Mouse (Mus musculus) hindbrain, embryonic 14.5 days (tissue): ENCODE measurements around the gene Taco1. TPM values are rescaled to one million over a fixed set of nuclear protein-coding genes. Genes with fewer than 3 reads are reported as not detected.
"Not testable (repeated sequence)": the region's sequence is repeated elsewhere in the genome, so short reads cannot be mapped to it uniquely, and the experiment has no call there.

Experiments
- ATAC-seq: fragments of 200-750 bp; cut with Nextera tagmentation; 2 replicates; pipeline ENCODE4 v1.8.0; 2017; ENCODE audit warnings: moderate number of reproducible peaks, mild to moderate bottlenecking, moderate TSS enrichment, moderate library complexity; ENCODE audit not compliant: low FRiP score
- DNase-seq: peaks from one replicate; pipeline ENCODE4 v3.0.0-alpha.2; 2015; ENCODE audit warnings: low spot score
- H3K27ac ChIP-seq: fragments of 300-500 bp; sonication (generic); 2 replicates; pipeline ENCODE4 v1.5.1; 2014; ENCODE audit warnings: mild to moderate bottlenecking, moderate library complexity
- H3K27me3 ChIP-seq: fragments of 300-500 bp; sonication (generic); 2 replicates; pipeline ENCODE4 v1.6.1; 2014; ENCODE audit warnings: mild to moderate bottlenecking, low read length, mixed read lengths; ENCODE audit not compliant: control insufficient read depth, insufficient read depth
- H3K36me3 ChIP-seq: fragments of 300-500 bp; sonication (generic); replicated peaks from 2 replicates; pipeline ENCODE4 v1.6.1; 2014; ENCODE audit not compliant: control insufficient read depth, insufficient read depth
- H3K4me1 ChIP-seq: fragments of 300-500 bp; sonication (generic); replicated peaks from 2 replicates; pipeline ENCODE4 v1.6.1; 2014; ENCODE audit warnings: antibody characterized with exemption, low read length, mixed read lengths; ENCODE audit not compliant: control insufficient read depth, insufficient read depth
- H3K4me2 ChIP-seq: fragments of 300-500 bp; sonication (generic); replicated peaks from 2 replicates; pipeline ENCODE4 v1.6.1; 2014; ENCODE audit warnings: mild to moderate bottlenecking, moderate library complexity
- H3K4me3 ChIP-seq: fragments of 300-500 bp; sonication (generic); replicated peaks from 2 replicates; pipeline ENCODE4 v1.5.1; 2014; ENCODE audit warnings: mild to moderate bottlenecking, low read length
- H3K9ac ChIP-seq: fragments of 300-500 bp; sonication (generic); 2 replicates; pipeline ENCODE4 v1.6.1; 2014
- H3K9me3 ChIP-seq: fragments of 300-500 bp; sonication (generic); 2 replicates; pipeline ENCODE4 v1.6.1; 2016; ENCODE audit warnings: low read length; ENCODE audit not compliant: control insufficient read depth
- WGBS: fragments of 180-500 bp; shearing (Covaris S2); extraction: QIAGEN DNeasy Blood & Tissue Kit; methylation state at CpG from one replicate; pipeline ENCODE4 v1.1.7; 2014; 5-methylcytosine and 5-hydroxymethylcytosine counted together
- polyA plus RNA-seq: library from polyadenylated mRNA; unstranded; fragments of >200 nt; fragmentation: Nextera tagmentation; extraction: Ambion mirVana; gene quantifications from 2 replicates; pipeline ENCODE4 v1.2.1, GENCODE M21; 2014

Gene Taco1
- 5.0 and 5.9 TPM in 2 replicates for polyA plus RNA-seq

DNA sequence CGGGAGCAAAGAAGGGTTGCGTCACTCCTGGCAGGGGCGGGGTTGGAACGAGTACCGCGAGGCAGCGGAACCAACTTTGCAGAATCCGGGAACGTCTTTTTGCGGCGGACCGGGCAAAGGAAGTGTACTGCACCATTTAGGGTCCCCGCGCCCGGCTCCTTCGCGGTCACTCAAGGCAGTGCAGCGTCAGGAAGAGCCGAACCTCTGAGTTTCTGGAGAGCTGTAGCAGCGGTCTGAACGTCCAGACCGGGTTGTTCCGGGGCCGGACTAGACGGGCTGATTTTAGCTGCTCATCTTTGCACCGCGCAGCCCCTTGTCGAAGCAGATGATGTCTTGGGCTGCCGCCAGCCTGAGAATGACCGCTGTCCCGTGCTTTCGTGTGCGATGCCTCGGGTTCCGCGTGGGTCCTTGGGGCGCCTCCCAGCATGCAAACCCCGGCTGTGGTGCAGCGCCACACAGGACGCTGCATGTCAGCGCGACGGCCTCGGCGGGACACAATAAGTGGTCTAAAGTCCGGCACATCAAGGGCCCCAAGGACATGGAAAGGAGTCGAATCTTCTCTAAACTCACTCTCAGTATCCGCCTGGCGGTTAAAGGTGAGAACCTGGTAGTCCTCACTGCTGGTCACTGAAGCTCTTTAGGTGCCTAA lies at the start of gene Taco1:
Taco1 (plus strand) TSS at position 139 of the 649 bp plus-strand sequence.
- peak within 1 kb of the TSS; percentile 86 for H3K27ac ChIP-seq
- no peaks in the 10 kb centered on the region for H3K27me3 ChIP-seq
- peak within 1 kb of the TSS; percentile 93 for H3K4me2 ChIP-seq
- H3K9ac ChIP-seq: peak within 1 kb of the TSS; percentile 87
- peak; percentile 97 for ATAC-seq
- peak within 1 kb of the TSS; percentile 80 for H3K4me3 ChIP-seq
- WGBS: under 1% methylated on average over 49 of the region's 49 CpGs
- peaks cover 6% of the 10 kb centered on the region; the same call in 1 of the 2 replicates for H3K36me3 ChIP-seq
- H3K9me3 ChIP-seq: no peaks in the 10 kb centered on the region
- peaks cover 9% of the 10 kb centered on the region; the same call in 1 of the 2 replicates for H3K4me1 ChIP-seq
- DNase-seq: peak; percentile 95

DNA sequence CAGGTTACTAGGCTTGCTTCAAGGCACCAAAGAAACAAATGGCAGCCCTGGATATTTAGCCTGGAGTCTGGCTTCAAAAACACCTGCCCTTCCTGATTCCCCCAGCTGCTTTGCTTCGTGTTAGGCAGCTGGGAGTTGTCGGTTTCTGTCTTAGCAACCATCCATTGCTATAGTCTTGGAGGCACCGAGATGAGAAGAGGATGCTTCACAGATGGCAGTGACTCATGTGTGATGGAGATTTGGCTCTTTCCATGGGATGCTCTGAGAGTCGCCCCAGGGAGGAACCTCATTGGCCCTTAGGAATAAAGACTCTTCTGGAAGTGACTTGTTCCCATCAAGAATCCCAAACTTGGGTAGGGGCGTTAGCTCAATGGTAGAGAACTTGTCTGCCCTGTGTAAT lies 49.4 kb upstream of the Taco1 start:
- Histone ChIP-seq H3K4me3 (no peak overlapping the region), H3K4me2 (no peak overlapping the region), H3K9me3 (no peaks in the 10 kb centered on the region), H3K9ac (no peak overlapping the region), H3K27me3 (no peaks in the 10 kb centered on the region), H3K4me1 (peaks cover 3% of the 10 kb centered on the region; the same call in 1 of the 2 replicates), H3K36me3 (no peaks in the 10 kb centered on the region), H3K27ac (no peak overlapping the region)
- WGBS: 87% methylated on average over 5 of the region's 5 CpGs
- ATAC-seq (no peak), DNase-seq (no peak)

DNA sequence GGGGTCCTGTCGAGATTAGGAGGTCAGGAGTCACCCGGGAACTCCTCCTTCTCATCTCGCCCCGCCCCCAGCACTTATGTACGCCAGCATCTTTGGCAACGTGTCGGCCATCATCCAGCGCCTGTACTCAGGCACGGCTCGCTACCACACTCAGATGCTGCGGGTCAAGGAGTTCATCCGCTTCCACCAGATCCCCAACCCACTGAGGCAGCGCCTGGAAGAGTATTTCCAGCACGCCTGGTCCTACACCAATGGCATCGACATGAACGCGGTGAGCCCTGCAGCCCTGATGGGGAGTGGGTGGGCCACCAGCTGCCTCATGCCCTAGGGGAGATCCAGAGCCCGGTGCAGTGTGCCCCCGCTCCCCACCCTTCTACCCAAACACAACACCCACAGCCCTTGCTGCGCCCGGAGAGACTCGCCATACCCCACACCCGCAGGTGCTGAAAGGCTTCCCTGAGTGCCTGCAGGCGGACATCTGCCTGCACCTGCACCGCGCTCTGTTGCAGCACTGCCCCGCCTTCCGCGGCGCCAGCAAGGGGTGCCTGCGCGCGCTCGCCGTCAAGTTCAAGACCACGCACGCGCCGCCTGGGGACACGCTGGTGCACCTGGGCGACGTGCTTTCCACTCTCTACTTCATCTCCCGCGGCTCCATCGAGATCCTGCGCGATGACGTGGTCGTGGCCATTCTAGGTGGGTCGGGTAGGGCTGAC lies 45.7 kb upstream of the Taco1 start:
- WGBS: under 1% methylated on average over 50 of the region's 50 CpGs
- ATAC-seq: peak; percentile 71
- 0 out of 2 replicates have a peak, but pooled peaks cover 3% of the 10 kb centered on the region for H3K4me1 ChIP-seq
- H3K4me3 ChIP-seq: peak overlapping the region; percentile 47
- H3K9ac ChIP-seq: peak overlapping the region; percentile 69
- H3K27ac ChIP-seq: peak overlapping the region; percentile 60
- H3K36me3 ChIP-seq: no peaks in the 10 kb centered on the region
- peak overlapping the region; percentile 71 for H3K4me2 ChIP-seq
- no peaks in the 10 kb centered on the region for H3K9me3 ChIP-seq
- DNase-seq: peak; percentile 57
- H3K27me3 ChIP-seq: no peaks in the 10 kb centered on the region

DNA sequence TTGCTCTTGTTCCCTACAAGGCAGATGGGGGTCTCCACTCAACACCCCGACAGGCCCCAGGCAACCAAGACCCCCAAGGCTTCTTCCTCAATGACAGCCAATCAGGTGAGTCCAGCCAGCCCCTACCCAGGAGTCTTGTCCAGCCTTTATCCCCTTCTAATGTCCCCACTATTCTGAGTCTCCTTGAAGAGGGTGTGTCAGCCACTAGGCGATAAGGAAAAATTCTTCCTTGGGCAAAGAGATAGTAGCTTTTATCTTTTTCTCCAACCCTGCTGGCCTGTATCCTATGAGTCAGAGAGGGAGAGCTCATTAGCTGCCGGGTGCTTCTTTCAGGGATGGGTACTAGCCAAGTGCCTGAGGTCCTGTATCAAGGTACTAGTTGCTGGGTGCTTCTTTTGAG lies 40.1 kb upstream of the Taco1 start:
- WGBS: 85% methylated on average over 3 of the region's 3 CpGs
- no peak overlapping the region for H3K4me2 ChIP-seq
- no peaks in the 10 kb centered on the region for H3K4me1 ChIP-seq
- H3K9ac ChIP-seq: no peak overlapping the region
- H3K9me3 ChIP-seq: no peaks in the 10 kb centered on the region
- H3K36me3 ChIP-seq: no peaks in the 10 kb centered on the region
- DNase-seq (no peak), ATAC-seq (no peak)
- no peak overlapping the region for H3K27ac ChIP-seq
- H3K27me3 ChIP-seq: no peaks in the 10 kb centered on the region
- no peak overlapping the region for H3K4me3 ChIP-seq

DNA sequence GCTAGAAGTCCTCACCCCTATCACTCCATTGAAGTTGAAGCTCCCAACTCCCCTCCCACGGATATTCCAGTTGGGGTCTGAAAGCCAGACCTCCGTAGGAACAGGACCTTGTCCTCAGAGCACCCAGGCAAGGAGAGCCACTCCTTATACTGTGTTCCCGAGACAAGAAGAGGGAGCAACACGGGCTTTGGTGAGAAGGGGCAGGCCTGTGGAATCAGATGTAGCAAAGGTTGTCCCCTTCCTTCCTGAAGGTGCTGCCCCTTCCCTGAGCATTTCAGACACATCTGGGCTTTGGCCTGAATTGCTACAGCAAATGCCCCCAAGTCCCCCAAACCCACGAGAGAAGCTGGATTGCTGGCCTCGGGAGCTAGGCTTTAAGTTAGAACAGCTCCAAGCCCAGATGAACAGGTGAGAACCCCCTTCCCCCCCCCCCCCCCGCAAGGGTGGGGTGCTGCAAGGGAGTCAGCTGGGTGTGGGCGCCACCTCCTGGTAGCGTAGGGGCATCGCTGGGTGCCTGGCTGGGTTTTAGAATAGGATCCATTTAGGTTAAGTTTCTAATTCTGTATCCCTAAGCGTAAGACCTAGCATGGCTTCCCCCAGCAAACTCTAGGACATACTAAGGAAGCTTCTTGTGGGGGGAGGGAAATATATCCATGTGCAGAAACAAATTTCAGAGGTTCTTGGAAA lies 39.3 kb upstream of the Taco1 start:
- Histone ChIP-seq H3K27ac (no peak overlapping the region), H3K9me3 (no peaks in the 10 kb centered on the region), H3K4me3 (no peak overlapping the region), H3K36me3 (no peaks in the 10 kb centered on the region), H3K4me2 (no peak overlapping the region), H3K4me1 (no peaks in the 10 kb centered on the region), H3K27me3 (no peaks in the 10 kb centered on the region), H3K9ac (no peak overlapping the region)
- 40% methylated on average over 11 of the region's 11 CpGs for WGBS
- DNase-seq (peak; percentile 25), ATAC-seq (no peak)

DNA sequence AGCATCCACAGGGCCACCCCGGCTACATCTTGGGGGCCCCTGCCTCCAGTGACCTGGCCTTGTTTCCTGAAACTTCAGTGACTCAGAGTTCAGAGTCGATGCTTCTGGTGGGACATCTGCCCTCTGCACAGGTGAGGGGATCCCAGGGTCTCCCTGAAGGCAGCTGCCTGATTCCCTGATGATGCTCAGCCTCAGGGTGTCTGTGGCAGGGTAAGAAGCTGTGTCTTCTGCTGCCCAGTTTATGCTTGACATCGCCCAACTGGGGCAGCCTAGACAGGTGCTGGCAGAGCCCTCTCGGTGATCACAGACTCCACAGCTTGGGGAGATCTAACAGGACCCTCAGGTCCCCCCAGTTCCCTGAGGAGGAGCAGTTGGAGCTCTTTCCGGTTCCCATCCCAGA lies 38.3 kb upstream of the Taco1 start:
- H3K4me3 ChIP-seq: no peak overlapping the region
- no peak overlapping the region for H3K9ac ChIP-seq
- H3K27me3 ChIP-seq: no peaks in the 10 kb centered on the region
- H3K36me3 ChIP-seq: no peaks in the 10 kb centered on the region
- 89% methylated on average over 5 of the region's 5 CpGs for WGBS
- H3K27ac ChIP-seq: no peak overlapping the region
- ATAC-seq: no peak
- no peaks in the 10 kb centered on the region for H3K9me3 ChIP-seq
- no peak overlapping the region for H3K4me2 ChIP-seq
- DNase-seq: no peak
- no peaks in the 10 kb centered on the region for H3K4me1 ChIP-seq

DNA sequence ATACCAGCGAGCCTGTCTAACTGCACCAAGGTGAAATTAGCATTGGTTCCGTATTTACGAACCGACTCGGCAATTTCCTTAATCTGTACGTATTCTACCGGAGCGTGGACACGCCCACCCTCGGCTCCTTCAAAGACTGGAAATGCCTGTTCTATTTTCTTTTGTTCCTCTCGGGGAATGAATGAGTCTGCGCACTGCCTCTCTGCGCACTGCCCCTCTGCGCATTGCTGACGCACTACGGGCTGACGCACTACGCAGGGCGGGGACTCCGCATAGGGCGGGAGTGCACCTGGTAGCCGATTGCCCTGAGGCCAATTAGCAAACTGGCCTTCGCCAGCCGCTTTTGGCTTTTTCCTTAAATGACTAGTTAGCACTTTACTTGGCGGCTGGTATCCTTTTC lies 33.8 kb upstream of the Taco1 start:
- peak overlapping the region; percentile 76 for H3K27ac ChIP-seq

DNA sequence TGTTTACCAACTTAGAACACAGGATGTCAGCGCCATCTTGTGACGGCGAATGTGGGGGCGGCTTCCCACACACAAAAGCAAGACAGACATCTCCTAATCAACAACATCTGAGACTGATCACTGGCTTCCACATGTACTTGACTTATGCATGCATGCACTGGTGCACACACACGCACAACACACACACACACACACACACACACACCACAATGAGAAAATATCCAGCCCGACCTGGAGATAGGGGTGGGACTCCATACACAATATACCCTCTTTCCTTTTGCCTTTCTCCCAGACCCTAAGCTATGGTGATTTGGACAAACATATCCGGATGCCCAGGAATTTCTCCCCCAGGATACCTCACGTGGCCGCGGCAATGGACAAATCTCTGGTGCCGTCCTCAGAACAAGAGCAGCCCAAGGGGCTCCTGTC lies 32.4 kb upstream of the Taco1 start:
- Histone ChIP-seq H3K27me3 (no peaks in the 10 kb centered on the region), H3K9ac (peak overlapping the region; percentile 57), H3K4me1 (peaks cover 15% of the 10 kb centered on the region), H3K4me3 (no peak overlapping the region), H3K4me2 (peak overlapping the region; percentile 44), H3K27ac (peak overlapping the region; percentile 78), H3K36me3 (no peaks in the 10 kb centered on the region), H3K9me3 (no peaks in the 10 kb centered on the region)
- ATAC-seq: no peak
- WGBS: 42% methylated on average over 11 of the region's 11 CpGs
- peak; percentile 36 for DNase-seq

More for the DNA sequence above, 33.8 kb upstream of the Taco1 start:
- not testable (repeated sequence) for H3K36me3 ChIP-seq, H3K9me3 ChIP-seq, DNase-seq, ATAC-seq, H3K27me3 ChIP-seq, H3K4me1 ChIP-seq
- Histone ChIP-seq H3K9ac (peak overlapping the region; percentile 29; the same call in 1 of the 2 replicates), H3K4me2 (peak overlapping the region; percentile 16; the same call in 1 of the 2 replicates), H3K4me3 (peak overlapping the region; percentile 25)
- WGBS: 35% methylated on average over 2 of the region's 25 CpGs

DNA sequence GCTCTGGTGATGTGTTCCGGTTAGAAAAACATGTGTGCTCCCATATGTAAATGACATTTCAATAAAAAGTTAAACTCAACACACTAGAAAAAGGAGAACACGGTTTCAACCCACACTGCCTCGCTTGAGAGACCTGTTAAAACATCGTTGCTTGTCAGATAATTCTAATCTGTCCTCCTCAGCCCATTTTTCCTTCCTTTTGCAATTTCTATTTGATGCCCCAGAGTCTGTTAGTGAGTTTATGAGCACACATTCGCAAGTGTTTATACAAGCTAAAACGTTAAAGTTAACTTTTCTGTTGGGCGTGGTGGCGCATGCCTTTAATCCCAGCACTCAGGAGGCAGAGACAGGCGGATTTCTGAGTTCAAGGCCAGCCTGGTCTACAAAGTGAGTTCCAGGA lies 30.9 kb upstream of the Taco1 start:
- 92% methylated on average over 9 of the region's 9 CpGs for WGBS
- DNase-seq: no peak
- no peaks in the 10 kb centered on the region for H3K27me3 ChIP-seq
- peaks cover 22% of the 10 kb centered on the region for H3K4me1 ChIP-seq
- H3K4me2 ChIP-seq: no peak overlapping the region
- H3K36me3 ChIP-seq: no peaks in the 10 kb centered on the region
- no peak for ATAC-seq
- no peak overlapping the region for H3K27ac ChIP-seq
- no peak overlapping the region for H3K4me3 ChIP-seq
- H3K9ac ChIP-seq: no peak overlapping the region
- no peaks in the 10 kb centered on the region for H3K9me3 ChIP-seq
